Mouse (Mus musculus) hindbrain, postnatal 0 days (tissue): Measurements from ENCODE around the gene Ndst4. TPM values are rescaled to one million over a fixed set of nuclear protein-coding genes. Genes with fewer than 3 reads are reported as not detected.
A peak's percentile ranks its signal among the peaks of the same experiment; 100 is the strongest.

Experiments
- ATAC-seq: fragments of 200-750 bp; cut with Nextera tagmentation; 2 replicates; pipeline ENCODE4 v1.8.0; 2017; ENCODE audit warnings: mild to moderate bottlenecking, moderate TSS enrichment, moderate library complexity
- DNase-seq: peaks from one replicate; pipeline ENCODE4 v3.0.0-alpha.2; 2015; ENCODE audit warnings: low spot score
- H3K27ac ChIP-seq: fragments of 300-500 bp; sonication (generic); 2 replicates; pipeline ENCODE4 v1.5.1; 2014; ENCODE audit warnings: mild to moderate bottlenecking
- H3K27me3 ChIP-seq: fragments of 300-500 bp; sonication (generic); 2 replicates; pipeline ENCODE4 v1.6.1; 2014; ENCODE audit warnings: low read length, mixed read lengths; ENCODE audit not compliant: insufficient read depth
- H3K36me3 ChIP-seq: fragments of 300-500 bp; sonication (generic); 2 replicates; pipeline ENCODE4 v1.6.1; 2014; ENCODE audit warnings: low read length, mixed read lengths; ENCODE audit not compliant: insufficient read depth
- H3K4me1 ChIP-seq: fragments of 300-500 bp; sonication (generic); 2 replicates; pipeline ENCODE4 v1.6.1; 2014; ENCODE audit warnings: antibody characterized with exemption, low read length, mixed read lengths; ENCODE audit not compliant: insufficient read depth
- H3K4me2 ChIP-seq: fragments of 300-500 bp; sonication (generic); 2 replicates; pipeline ENCODE4 v1.6.1; 2014; ENCODE audit warnings: low read depth, mild to moderate bottlenecking, low read length, moderate library complexity, mixed read lengths
- H3K4me3 ChIP-seq: fragments of 300-500 bp; sonication (generic); 2 replicates; pipeline ENCODE4 v1.5.1; 2014; ENCODE audit warnings: low read length
- H3K9ac ChIP-seq: fragments of 300-500 bp; sonication (generic); replicated peaks from 2 replicates; pipeline ENCODE4 v1.6.1; 2014; ENCODE audit warnings: mild to moderate bottlenecking, low read length, moderate library complexity, mixed read lengths
- H3K9me3 ChIP-seq: fragments of 300-500 bp; sonication (generic); 2 replicates; pipeline ENCODE4 v1.6.1; 2016; ENCODE audit warnings: low read length, mixed read lengths
- CTCF ChIP-seq: IDR thresholded peaks from 2 replicates; pipeline ENCODE4 v1.5.1; 2016; ENCODE audit warnings: antibody characterized with exemption, control low read depth, low read depth
- WGBS: fragments of 180-500 bp; shearing (Covaris S2); extraction: QIAGEN DNeasy Blood & Tissue Kit; methylation state at CpG from one replicate; pipeline ENCODE4 v1.1.7; 2014; 5-methylcytosine and 5-hydroxymethylcytosine counted together
- polyA plus RNA-seq: library from polyadenylated mRNA; unstranded; fragments of >200 nt; fragmentation: Nextera tagmentation; extraction: Ambion mirVana; gene quantifications from 2 replicates; pipeline ENCODE4 v1.2.1, GENCODE M21; 2015
- total RNA-seq: library from RNA; depleted of rRNA; stranded (reverse); fragments of >200 nt; gene quantifications from 2 replicates; pipeline ENCODE4 v1.2.3, GENCODE M21; 2014

Ndst4 gene
- total and polyA plus RNA-seq, 2 experiments from 2014 or later, result 4.7 to 11.8 TPM

DNA sequence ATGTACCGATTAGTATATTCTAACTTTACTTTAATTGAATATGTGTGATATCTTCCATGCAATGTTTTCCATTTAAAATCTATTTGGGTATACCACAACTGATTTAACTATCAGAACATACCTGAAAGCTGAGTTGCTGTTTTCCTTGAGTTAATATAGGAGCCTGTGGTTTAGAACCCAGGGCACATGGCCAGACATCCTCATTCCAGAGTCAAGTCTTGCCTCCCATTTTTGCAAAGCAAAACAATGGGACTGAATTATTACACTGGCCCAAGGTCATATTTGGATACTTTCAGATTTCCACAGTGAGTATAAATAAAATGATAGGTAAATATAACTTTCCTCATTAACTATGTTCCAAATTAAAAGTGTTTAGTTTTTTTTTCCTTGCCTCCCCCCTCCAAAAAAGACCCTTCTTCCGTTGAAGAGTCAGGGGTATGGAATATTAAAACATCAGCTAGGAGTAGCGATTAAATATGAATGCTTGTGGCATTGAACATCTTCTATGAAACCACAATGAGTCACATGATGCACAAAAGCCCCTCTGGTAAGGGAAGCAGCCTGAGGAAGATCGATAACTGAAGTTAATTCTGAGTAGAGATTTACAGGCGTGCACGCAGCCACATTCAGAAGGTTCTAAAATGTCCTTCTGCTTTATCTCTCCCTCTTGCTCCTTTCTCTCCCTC, 271.5 kb downstream of the Ndst4 start:
- 91% methylated on average over 6 of the region's 6 CpGs for WGBS
- no peak for TF ChIP-seq CTCF
- no peaks in the 10 kb centered on the region for H3K27me3 ChIP-seq

GRCm38 (mm10) chr3:125678924-125679323, 275.0 kb downstream of the Ndst4 start:
- TF ChIP-seq CTCF, result no peak
- peak; percentile 53 for DNase-seq
- no peaks in the 10 kb centered on the region for H3K36me3 ChIP-seq
- H3K4me1 ChIP-seq, result no peaks in the 10 kb centered on the region; the same call in 1 of the 2 replicates
- no peak overlapping the region for H3K27ac ChIP-seq
- WGBS, result 55% methylated on average over 9 of the region's 9 CpGs
- H3K27me3 ChIP-seq, result no peaks in the 10 kb centered on the region
- no peak overlapping the region for H3K9ac ChIP-seq
- H3K9me3 ChIP-seq, result no peaks in the 10 kb centered on the region
- ATAC-seq, result peak; percentile 49
- H3K4me2 ChIP-seq, result peak overlapping the region; percentile 37
- H3K4me3 ChIP-seq, result no peak overlapping the region

More for the DNA sequence above, 271.5 kb downstream of the Ndst4 start:
- no peak overlapping the region for H3K4me2 ChIP-seq
- H3K9me3 ChIP-seq, result no peaks in the 10 kb centered on the region
- H3K4me3 ChIP-seq, result no peak overlapping the region
- H3K9ac ChIP-seq, result no peak overlapping the region
- DNase-seq, result no peak
- ATAC-seq, result no peak
- no peaks in the 10 kb centered on the region for H3K36me3 ChIP-seq
- H3K4me1 ChIP-seq, result no peaks in the 10 kb centered on the region; the same call in 1 of the 2 replicates
- H3K27ac ChIP-seq, result no peak overlapping the region

DNA sequence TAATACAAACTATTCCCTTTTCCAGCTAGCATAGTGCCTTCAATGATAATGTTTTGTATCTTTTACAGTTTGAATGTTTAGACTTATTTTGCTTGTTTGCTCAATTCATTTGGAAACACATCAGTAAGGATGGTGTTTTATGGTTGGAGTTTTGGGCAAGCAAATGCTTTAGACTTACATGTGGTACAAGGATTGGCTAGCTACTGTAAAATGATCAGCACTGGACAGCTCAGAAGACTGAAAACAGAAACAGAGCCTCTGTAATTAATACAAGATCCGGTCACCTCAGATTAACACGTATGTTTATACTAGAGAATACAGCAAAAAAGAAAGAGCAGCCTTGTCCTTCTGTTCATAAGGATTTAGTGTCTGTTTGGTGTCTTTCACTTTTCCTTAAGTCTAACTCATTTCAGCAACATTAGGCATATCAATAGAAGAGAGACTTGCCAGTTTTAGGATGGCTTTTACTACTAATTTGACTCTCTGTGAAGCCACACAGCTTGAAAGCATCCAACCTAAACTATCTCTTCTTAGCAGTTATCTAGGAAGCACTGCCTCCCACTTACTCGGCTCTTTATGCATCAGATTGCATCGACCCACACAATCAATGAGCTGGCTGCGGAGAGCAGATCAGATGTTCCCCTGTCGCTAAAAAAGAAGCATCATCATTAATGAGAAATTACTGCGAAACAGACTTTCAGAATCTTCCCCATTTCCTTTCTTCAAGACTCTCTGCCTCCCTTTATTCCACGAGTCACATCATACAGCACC, 279.8 kb downstream of the Ndst4 start:
- Histone ChIP-seq H3K9ac (no peak overlapping the region), H3K27ac (no peak overlapping the region), H3K4me1 (no peaks in the 10 kb centered on the region), H3K4me2 (no peak overlapping the region), H3K4me3 (no peak overlapping the region), H3K9me3 (no peaks in the 10 kb centered on the region), H3K36me3 (no peaks in the 10 kb centered on the region), H3K27me3 (no peaks in the 10 kb centered on the region)
- WGBS, result 69% methylated on average over 8 of the region's 8 CpGs
- TF ChIP-seq CTCF, result no peak
- ATAC-seq (no peak), DNase-seq (no peak)

- no peak overlapping the region for H3K4me2 ChIP-seq
- H3K4me1 ChIP-seq, result no peaks in the 10 kb centered on the region
- no peak for TF ChIP-seq CTCF
- 97% methylated on average over 1 of the region's 1 CpGs for WGBS
- DNase-seq (no peak), ATAC-seq (no peak)
- no peaks in the 10 kb centered on the region for H3K9me3 ChIP-seq
- H3K9ac ChIP-seq, result no peak overlapping the region
- H3K27ac ChIP-seq, result no peak overlapping the region
- no peaks in the 10 kb centered on the region for H3K27me3 ChIP-seq
- H3K36me3 ChIP-seq, result no peaks in the 10 kb centered on the region
- H3K4me3 ChIP-seq, result no peak overlapping the region
These were observed 280.7 kb downstream of the Ndst4 start for GRCm38 (mm10) chr3:125684583-125684982.

GRCm38 (mm10) chr3:125687601-125688000, 283.7 kb downstream of the Ndst4 start:
- ATAC-seq, result no peak
- Histone ChIP-seq H3K4me3 (no peak overlapping the region), H3K9ac (no peak overlapping the region), H3K4me1 (no peaks in the 10 kb centered on the region), H3K36me3 (no peaks in the 10 kb centered on the region), H3K27me3 (no peaks in the 10 kb centered on the region), H3K27ac (no peak overlapping the region), H3K9me3 (no peaks in the 10 kb centered on the region), H3K4me2 (no peak overlapping the region)
- no peak for TF ChIP-seq CTCF
- WGBS, result 73% methylated on average over 2 of the region's 2 CpGs
- DNase-seq, result no peak

DNA sequence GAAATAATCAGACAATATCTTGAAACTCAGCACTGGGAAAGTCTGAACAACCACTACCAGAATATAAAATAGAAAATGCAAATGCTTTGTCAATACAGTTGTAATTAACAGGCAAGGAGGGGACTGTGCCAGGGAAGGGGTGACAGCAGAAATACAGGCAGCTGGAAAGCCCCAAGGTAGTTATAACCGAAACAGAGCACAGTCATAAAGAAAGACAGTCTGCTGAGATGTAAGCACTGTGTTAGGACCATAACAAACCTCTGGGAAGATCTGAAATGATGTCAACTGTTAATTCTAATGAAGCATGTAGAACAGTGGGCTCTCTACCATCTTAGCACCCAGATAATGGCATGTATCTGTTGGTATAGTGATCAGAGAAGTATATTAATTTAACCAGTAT, 287.1 kb downstream of the Ndst4 start:
- H3K4me1 ChIP-seq, result no peaks in the 10 kb centered on the region
- H3K9me3 ChIP-seq, result no peaks in the 10 kb centered on the region
- no peaks in the 10 kb centered on the region for H3K36me3 ChIP-seq
- ATAC-seq (no peak), DNase-seq (no peak)
- H3K4me2 ChIP-seq, result no peak overlapping the region
- H3K4me3 ChIP-seq, result no peak overlapping the region
- no peak overlapping the region for H3K27ac ChIP-seq
- WGBS, result 69% methylated on average over 1 of the region's 1 CpGs
- no peak for TF ChIP-seq CTCF
- H3K9ac ChIP-seq, result no peak overlapping the region
- no peaks in the 10 kb centered on the region for H3K27me3 ChIP-seq

DNA sequence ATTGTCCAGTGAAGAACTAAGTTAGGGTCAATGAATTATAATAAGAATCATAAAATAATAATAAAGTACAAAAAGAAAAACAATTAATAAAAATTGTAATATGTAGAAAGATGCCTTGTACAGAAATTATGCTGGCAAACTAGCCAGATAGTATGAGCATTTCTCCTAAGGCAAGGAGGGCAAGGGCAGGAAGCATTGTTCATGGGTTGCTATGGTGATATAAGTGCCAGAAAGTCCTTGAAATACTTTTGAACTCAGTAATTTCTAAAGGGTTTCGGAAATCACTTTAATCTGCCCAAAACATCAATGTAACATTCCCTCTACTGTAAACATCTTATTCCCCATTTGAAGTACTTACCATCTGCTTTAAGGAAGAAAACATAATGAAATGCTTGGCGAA, 319.1 kb downstream of the Ndst4 start:
- H3K27ac ChIP-seq, result no peak overlapping the region
- H3K4me3 ChIP-seq, result no peak overlapping the region
- no peaks in the 10 kb centered on the region for H3K27me3 ChIP-seq
- no peak for ATAC-seq
- 67% methylated on average over 2 of the region's 2 CpGs for WGBS
- H3K4me2 ChIP-seq, result no peak overlapping the region
- no peaks in the 10 kb centered on the region for H3K9me3 ChIP-seq
- H3K36me3 ChIP-seq, result no peaks in the 10 kb centered on the region
- TF ChIP-seq CTCF, result no peak
- no peak for DNase-seq
- H3K4me1 ChIP-seq, result no peaks in the 10 kb centered on the region
- no peak overlapping the region for H3K9ac ChIP-seq
